Mouse (Mus musculus): Measurements from ENCODE around the gene Prm3.

Gene Prm3

GRCm38 (mm10) chr16:10770531-10771325 lies 20.0 kb downstream of the Prm3 start:
- no peak for DNase-seq (ENCODE audit: low read depth)

DNA sequence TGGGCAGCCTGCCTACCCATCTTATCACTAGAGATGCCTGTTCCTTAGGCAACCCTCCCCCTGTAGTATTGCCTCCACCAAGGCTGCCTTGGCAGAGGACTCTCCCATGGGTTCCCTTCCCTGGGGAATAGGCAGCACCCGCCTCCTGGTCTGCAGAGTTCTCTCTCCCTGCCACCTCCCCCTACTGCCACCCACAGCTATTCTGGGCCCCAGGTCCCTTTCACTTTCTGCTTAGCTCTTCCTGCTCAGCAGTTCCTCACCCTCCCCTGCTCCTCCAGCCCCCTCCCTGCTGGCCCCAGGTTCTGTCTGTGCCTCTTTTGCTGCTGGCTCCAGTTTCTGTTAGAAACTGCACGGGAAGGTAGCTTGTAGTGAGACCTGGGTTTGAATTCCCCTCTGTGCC lies 21.1 kb downstream of the Prm3 start:
- DNase-seq (ENCODE audit: low read depth) = no peak

GRCm38 (mm10) chr16:10768821-10769220 lies 21.9 kb downstream of the Prm3 start:
- no peak for DNase-seq (ENCODE audit: low read depth)

DNA sequence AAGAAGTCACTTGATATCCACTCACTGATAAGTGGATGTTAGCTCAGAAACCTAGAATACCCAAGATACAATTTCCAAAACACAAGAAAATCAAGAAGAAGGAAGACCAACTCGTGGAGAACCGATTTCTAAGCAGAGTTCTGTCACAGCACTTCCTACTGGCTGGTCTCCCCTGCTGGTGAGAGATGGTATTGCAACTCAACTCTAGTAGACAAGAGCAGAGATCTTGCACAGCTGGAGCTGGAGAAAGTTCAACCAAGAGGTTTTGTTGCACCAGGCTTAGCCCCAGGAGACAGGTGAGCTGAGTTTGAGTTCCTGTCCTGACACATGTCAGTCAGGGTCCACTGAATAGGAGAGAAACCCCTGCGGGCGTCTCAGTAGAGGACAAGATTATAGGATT lies 23.6 kb downstream of the Prm3 start:
- peak; percentile 30 for DNase-seq (ENCODE audit: low read depth)

GRCm38 (mm10) chr16:10764323-10764722 lies 26.4 kb downstream of the Prm3 start:
- DNase-seq (ENCODE audit: low read depth) = no peak

- no peak for DNase-seq (ENCODE audit: low read depth)
These were observed 27.0 kb downstream of the Prm3 start for GRCm38 (mm10) chr16:10763540-10764264.

DNA sequence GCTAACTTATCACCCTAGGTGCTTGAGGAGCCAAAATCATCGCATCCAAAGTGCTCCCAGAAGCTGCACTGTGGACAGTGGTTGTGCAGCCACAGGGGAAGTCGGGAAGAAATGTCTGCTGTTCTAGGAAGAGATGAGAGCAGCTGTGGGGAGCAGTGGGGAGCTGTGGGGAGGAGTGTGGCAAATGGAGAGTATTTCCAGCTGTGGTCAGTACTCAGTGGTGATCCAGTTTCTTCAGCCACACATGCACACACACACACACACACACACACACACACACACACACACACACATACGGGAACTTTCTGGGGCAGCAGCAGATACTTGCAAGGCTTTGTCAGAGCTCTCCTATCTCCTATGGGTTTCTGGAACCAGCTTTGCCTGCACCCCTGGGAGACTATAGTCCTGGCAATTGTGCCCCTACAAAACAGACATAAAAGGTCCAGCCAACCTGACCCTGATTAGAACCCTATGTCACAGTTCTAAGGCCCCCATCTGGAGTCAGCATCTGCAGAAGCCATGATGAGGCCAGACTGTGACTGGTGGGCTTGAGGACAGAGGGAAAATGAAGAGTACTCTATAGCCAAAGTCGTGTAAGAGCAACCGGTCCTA lies 28.0 kb downstream of the Prm3 start:
- DNase-seq (ENCODE audit: low read depth) = no peak

GRCm38 (mm10) chr16:10761182-10761581 lies 29.5 kb downstream of the Prm3 start:
- no peak for DNase-seq (ENCODE audit: low read depth)

DNA sequence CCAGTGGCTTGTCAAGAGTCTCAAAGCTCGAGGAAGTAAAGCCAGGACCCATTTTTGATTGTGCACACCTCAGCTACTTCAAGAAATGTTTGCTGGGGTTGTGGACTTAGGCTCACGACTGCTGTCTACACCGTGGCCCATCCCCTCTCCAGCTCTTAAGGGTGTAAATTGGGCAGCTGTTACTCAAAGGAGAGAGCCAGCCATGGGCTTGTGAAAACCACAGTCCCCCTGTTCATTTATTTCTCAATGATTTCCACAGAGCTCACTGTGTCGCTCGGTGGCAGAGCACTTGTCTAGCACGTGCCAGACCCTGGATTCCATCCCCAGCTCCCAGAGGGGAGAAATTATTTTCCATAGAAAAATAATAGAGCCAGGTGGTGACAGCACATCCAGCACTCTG lies 34.5 kb downstream of the Prm3 start:
- no peak for DNase-seq (ENCODE audit: low read depth)

GRCm38 (mm10) chr16:10754521-10755296 lies 36.0 kb downstream of the Prm3 start:
- peak; percentile 91 for DNase-seq (ENCODE audit: low read depth)

DNA sequence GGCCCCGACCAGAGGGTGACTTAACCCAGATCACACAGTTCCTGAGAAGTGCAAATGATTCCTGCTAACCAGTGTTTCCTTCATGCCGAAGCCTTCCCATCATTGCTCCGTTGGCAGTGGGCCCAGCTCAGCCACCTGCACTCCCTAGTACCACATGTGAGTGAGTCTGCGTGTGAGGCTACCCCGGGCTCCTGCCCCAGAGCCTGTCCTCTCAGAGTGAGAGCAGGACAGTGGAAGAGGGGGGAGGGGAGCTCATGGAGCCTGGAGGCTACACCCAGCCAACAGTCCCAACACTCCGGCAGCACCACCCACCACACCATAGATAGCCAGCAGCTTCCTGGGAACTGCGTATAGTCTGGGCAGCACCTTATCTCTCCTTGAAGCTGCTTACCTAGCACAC lies 40.9 kb downstream of the Prm3 start:
- DNase-seq (ENCODE audit: low read depth) = no peak

- DNase-seq (ENCODE audit: low read depth) = no peak
These were observed 41.5 kb downstream of the Prm3 start for GRCm38 (mm10) chr16:10749226-10749625.

GRCm38 (mm10) chr16:10741082-10741481 lies 49.6 kb downstream of the Prm3 start:
- DNase-seq (ENCODE audit: low read depth) = no peak

Data from fibroblast of lung, adult 2 months (primary cell).